Mouse (Mus musculus) C2C12 (cell line): ENCODE results near the gene Pecr. TPM values are rescaled to one million over a fixed set of nuclear protein-coding genes. Genes with fewer than 3 reads are reported as not detected.
"Not testable (repeated sequence)": the region's sequence is repeated elsewhere in the genome, so short reads cannot be mapped to it uniquely, and the experiment has no call there.

ENCODE experiments used
- H3K27me3 ChIP-seq: one replicate; pipeline ENCODE4 v1.6.1; 2011; ENCODE audit not compliant: control insufficient read depth, insufficient read depth, insufficient read length
- H3K36me3 ChIP-seq: one replicate; pipeline ENCODE4 v1.6.1; 2011; ENCODE audit not compliant: control insufficient read depth, insufficient read depth
- H3K4me3 ChIP-seq: one replicate; pipeline ENCODE4 v1.5.1; 2011; ENCODE audit warnings: mild to moderate bottlenecking, control low read depth; ENCODE audit not compliant: poor library complexity, insufficient read depth, severe bottlenecking
- H3K79me2 ChIP-seq: one replicate; pipeline ENCODE4 v1.6.1; 2011; ENCODE audit not compliant: control insufficient read depth, insufficient read depth
- H3K79me3 ChIP-seq: one replicate; pipeline ENCODE4 v1.6.1; 2011; ENCODE audit warnings: low read depth, control low read depth
- H3ac ChIP-seq: one replicate; pipeline ENCODE3; 2011; ENCODE audit warnings: low read depth; ENCODE audit not compliant: control insufficient read depth, insufficient read length
- CEBPB ChIP-seq: IDR thresholded peaks from one replicate; pipeline ENCODE4 v1.6.1; 2011; ENCODE audit warnings: low read depth, mild to moderate bottlenecking, control low read depth, moderate library complexity
- CTCF ChIP-seq: IDR thresholded peaks from one replicate; pipeline ENCODE4 v1.5.1; 2011; ENCODE audit not compliant: control insufficient read depth, insufficient read depth, insufficient read length
- FOSL1 ChIP-seq: IDR thresholded peaks from one replicate; pipeline ENCODE4 v1.8.0; 2011; ENCODE audit warnings: mild to moderate bottlenecking, low read length; ENCODE audit not compliant: poor library complexity, insufficient read depth, severe bottlenecking
- MAX ChIP-seq: IDR thresholded peaks from one replicate; pipeline ENCODE4 v1.6.1; 2011; ENCODE audit warnings: mild to moderate bottlenecking, control low read depth
- MYOD1 ChIP-seq: IDR thresholded peaks from one replicate; pipeline ENCODE4 v1.6.1; 2011; ENCODE audit warnings: low read depth; ENCODE audit not compliant: control insufficient read depth, insufficient read length
- MYOG ChIP-seq: IDR thresholded peaks from one replicate; pipeline ENCODE4 v1.6.1; 2011; ENCODE audit not compliant: control insufficient read depth, insufficient read length; ENCODE audit errors: extremely low read depth
- USF1 ChIP-seq: IDR thresholded peaks from one replicate; pipeline ENCODE4 v1.6.1; 2011; ENCODE audit warnings: low read depth, mild to moderate bottlenecking, control low read depth, moderate library complexity
- polyA plus RNA-seq: library from polyadenylated mRNA; unstranded; fragments of >200 nt; fragmentation: generic; extraction: Trizol; gene quantifications from one replicate; pipeline ENCODE4 v1.2.1, GENCODE M21; 2012; ENCODE audit warnings: missing spikeins

The Pecr gene
- polyA plus RNA-seq, 1 experiment, result 16.8 TPM

DNA sequence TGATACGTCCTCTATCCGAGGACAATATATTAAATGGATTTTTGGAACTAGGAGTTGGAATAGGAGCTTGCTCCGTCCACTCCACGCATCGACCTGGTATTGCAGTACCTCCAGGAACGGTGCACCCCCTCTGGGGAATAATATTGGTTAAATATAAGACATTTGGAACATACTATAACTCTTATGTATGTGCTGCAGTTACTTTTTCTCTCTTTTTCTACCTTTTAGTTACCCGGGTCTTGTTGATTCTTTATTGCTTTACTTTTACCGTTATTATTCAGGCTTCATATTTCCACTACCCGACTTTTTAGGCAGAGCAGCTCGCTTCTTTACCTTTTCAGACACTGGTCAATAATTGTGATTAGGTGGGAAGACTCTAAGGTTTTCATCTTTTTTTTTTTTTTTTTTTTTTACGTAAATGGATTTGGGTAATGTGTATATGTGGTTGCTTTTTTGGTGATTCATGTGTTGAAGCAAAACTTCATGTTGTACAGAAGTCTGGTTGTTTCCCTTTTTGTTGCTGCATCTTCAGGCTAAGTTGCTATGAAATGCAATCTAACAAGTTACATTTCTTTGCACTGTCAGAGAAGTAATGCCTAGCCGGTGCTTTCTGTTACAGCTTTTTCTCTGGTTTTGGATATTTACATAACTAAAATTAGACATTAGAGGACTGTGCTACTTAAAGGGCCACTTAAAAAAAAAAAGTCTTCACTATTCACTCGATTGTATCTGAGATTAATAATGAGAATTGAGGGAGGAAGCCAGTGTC is 46.9 kb downstream of the Pecr start:
- Histone ChIP-seq H3ac (peak overlapping the region; percentile 23), H3K4me3 (no peak overlapping the region)

DNA sequence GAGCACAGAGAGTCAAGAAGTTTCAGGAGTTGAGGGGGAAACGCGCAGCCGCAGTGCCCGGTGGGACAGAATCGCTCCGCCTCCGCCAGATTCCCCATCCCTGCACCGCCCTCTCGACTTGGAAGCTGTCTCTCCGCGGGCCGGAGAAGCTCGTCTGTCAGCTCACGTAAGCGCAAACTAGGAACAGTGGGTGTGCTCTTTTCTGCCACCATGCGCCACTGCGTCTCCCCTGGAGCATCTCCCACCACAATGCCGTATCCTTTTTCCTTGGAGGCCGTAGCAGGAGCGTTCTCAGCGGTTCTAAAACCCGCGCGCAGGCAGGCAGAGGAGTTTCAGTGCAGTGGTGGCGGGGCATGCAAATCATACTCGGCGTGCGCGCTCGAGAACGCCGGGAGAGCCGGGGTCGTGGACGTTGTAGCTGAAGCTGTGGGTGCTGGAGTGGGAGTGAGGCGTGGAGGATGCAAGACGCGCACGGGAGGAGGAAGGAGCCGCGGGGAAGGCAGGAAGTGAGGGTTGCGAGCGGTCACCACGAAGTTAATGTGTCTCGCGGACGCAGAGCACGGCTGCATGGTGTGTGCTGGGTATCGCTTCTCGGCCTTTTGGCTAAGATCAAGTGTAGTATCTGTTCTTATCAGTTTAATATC is 47.6 kb downstream of the Pecr start:
- H3K27me3 ChIP-seq, H3K36me3 ChIP-seq, H3K79me3 ChIP-seq, H3K79me2 ChIP-seq: not testable (repeated sequence)
- Histone ChIP-seq H3ac (peak overlapping the region; percentile 14), H3K4me3 (peak overlapping the region; percentile 31)
- peak; percentile 48 for TF ChIP-seq MAX

More for the DNA sequence above, 46.9 kb downstream of the Pecr start:
- TF ChIP-seq CEBPB (peak; percentile 24), MAX (no peak)
- Histone ChIP-seq H3K79me3 (no peaks in the 10 kb centered on the region), H3K79me2 (no peaks in the 10 kb centered on the region), H3K27me3 (no peaks in the 10 kb centered on the region), H3K36me3 (no peaks in the 10 kb centered on the region)

DNA sequence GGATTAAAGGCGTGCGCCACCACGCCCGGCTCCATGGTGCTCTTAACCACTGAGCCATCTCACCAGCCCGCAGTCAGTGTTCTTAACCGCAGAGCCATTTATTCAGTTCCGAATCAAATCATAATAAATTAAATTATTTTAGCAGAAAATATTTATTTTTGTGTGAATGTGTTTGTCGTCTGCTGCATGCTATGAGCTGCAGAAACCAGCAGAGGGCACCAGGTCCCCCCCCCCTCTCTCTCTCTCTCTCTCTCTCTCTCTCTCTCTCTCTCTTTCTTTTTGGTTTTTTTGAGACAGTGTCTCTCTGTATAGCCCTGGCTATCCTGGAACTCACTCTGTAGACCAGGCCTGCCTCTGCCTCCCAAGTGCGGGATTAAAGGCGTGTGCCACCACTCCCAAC is 51.5 kb downstream of the Pecr start:
- H3K79me3 ChIP-seq, H3K4me3 ChIP-seq, H3K27me3 ChIP-seq, H3K79me2 ChIP-seq, H3K36me3 ChIP-seq, H3ac ChIP-seq: not testable (repeated sequence)

DNA sequence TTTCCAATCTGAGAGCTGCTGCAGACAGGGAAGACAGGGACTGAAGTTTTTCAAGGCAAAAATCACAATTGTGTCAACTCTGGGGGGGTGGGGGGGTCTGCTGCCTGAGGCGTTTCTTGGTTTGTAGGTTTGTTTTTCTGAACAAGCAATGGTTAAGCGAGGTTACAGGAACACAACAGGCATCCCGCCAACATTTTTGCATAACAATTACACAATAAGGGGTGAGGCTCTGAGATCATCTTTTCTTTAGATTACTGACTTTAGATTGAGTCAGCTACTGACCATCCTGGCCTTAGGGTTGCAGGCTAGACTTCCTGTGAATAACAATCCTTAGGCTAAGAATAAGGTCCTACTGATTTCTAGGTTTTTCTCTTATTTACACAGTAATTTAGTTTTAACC is 55.1 kb downstream of the Pecr start:
- TF ChIP-seq USF1, result no peak
- no peak for TF ChIP-seq MYOD1
- TF ChIP-seq FOSL1, result no peak
- TF ChIP-seq CTCF, result no peak
- no peak for TF ChIP-seq MAX
- TF ChIP-seq MYOG, result no peak
- peak; percentile 82 for TF ChIP-seq CEBPB
- Histone ChIP-seq H3K4me3 (no peak overlapping the region), H3ac (no peak overlapping the region), H3K79me2 (no peaks in the 10 kb centered on the region), H3K36me3 (no peaks in the 10 kb centered on the region), H3K27me3 (no peaks in the 10 kb centered on the region), H3K79me3 (no peaks in the 10 kb centered on the region)

DNA sequence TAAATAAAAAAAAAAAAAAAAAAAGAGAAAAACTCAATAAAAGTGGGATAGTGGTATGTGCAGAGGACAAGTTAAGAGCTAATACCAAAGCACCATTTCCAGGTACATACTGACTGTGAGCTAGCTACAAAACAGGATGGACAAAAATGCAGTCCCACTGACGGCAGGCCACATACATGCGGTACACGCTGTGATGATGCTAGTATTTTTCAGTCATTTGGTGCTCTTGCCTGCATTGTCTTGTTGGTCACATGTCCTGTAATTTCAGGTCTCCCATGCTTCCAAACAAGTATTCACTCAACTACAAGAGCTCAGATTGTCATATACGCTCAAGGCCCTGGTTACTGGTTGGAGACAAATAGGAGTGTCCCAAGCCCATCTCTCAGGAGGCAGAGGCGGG is 56.6 kb downstream of the Pecr start:
- no peaks in the 10 kb centered on the region for H3K36me3 ChIP-seq
- no peaks in the 10 kb centered on the region for H3K79me3 ChIP-seq
- H3K27me3 ChIP-seq, result no peaks in the 10 kb centered on the region
- H3ac ChIP-seq, result no peak overlapping the region
- TF ChIP-seq CEBPB (no peak), MYOG (no peak), MAX (no peak), FOSL1 (no peak), MYOD1 (no peak), USF1 (no peak), CTCF (no peak)
- H3K4me3 ChIP-seq, result no peak overlapping the region
- no peaks in the 10 kb centered on the region for H3K79me2 ChIP-seq

DNA sequence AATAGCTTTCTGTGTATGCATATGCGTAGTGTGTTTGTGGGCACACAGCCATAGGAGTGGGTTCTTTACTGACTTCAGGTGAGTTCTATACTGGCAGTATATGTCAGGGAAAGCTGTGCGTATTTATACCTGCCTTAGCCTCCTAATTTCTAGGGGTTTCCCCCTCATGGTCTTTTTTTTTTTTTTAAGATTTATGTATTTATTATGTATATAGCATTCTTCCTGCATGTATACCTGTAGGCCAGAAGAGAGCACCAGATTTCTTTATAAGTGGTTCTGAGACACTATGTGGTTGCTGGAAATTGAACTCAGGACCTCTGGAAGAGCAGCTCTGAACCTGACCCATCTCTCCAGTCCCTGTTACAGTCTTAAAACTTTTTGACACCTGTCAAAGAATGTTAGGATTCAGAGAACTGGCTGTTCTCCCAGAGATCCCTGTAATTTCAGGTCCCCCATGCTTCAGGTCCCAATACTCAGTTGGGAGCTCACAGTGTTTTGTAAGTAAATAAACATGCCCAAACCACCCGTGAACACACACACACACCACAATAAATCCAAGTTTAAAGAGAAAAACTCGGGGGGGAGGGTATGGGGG is 57.1 kb downstream of the Pecr start:
- H3K79me3 ChIP-seq, result no peaks in the 10 kb centered on the region
- no peaks in the 10 kb centered on the region for H3K27me3 ChIP-seq
- no peak overlapping the region for H3K4me3 ChIP-seq
- no peak for TF ChIP-seq USF1
- TF ChIP-seq CEBPB, result no peak
- TF ChIP-seq FOSL1, result no peak
- no peak for TF ChIP-seq MYOG
- no peak for TF ChIP-seq MYOD1
- TF ChIP-seq CTCF, result no peak
- TF ChIP-seq MAX, result no peak
- H3K79me2 ChIP-seq, result no peaks in the 10 kb centered on the region
- H3ac ChIP-seq, result no peak overlapping the region
- H3K36me3 ChIP-seq, result no peaks in the 10 kb centered on the region
